Mouse (Mus musculus): Measurements from ENCODE around the gene Nup160. TPM values are rescaled to one million over a fixed set of nuclear protein-coding genes. Genes with fewer than 3 reads are reported as not detected.

Gene Nup160
- total RNA-seq, 4 experiments from 2014 or later, result 17.8 to 27.1 (median 22.5) TPM

DNA sequence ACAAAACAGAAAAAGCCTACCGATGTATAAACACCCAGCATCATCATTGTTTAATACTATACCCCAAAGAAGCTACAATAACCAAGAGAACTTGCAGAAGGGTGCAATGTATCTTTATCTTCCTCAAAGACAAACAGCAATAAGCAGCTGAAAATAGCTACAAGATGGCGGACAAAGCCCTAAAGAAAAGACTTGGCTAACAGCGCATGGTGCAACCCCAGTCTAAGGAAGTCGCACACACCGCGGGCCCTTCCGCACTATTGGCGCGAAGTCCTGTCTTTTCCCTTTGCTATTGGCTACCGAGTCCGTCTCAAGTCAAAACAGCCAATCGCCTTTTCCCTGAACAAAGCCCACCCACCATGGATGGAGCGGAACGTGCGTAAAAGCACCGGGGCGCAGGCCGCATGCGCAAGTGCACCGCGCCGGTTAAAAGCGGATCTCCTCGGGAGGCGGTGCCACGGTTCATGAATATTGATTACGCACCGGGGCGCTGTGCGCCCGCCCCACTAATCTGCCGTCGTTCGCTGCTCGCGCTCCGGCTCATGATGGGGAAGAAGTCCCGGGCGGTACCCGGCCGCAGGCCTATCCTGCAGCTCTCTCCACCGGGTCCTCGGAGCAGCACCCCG lies 68.2 kb downstream of the Nup160 start, which contains the start of gene Fnbp4:
TSS of gene Fnbp4 (plus strand) at position 318 of the 626 bp plus-strand sequence.
- DNase-seq (ENCODE audit: low spot score in 2 of 2), result peak; percentile 99

DNA sequence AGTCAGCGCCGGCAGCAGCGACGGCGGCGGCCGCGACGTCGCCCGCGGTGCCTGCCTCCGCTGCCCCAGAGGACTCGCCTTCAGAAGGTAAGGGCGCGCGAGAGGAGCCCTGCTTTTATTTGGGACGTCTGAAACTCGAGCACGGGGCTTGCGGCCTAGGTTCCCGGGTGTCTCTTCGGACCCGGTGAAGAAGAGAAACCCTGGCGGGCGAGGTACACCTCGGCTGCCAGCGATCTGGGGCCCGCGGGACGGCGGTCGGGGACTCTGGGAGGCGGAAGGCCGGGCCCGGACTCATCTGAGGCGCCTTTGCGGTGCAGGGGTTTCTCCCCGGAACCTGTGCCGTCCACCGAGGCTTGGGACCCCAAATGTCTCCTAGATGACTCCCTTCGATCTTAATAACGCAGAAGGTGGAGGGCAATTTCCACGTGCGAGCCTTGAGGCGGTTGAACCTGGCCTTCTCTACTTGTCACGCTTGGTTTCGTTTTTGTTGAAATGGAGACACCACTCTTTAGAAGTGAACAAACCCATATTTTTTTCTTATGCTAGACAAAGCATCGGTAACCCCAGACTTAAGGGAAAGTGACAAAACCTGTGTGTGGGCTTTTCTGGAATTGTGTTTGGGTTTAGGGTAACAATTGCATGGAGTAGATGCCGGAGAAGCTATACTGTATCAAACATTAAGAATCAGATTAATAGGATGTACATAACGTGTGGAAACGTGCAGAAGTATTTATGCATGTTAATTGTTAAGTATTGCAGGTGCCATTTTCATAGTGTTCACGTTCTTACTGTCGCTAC lies 68.9 kb downstream of the Nup160 start:
- DNase-seq (ENCODE audit: low spot score in 2 of 2), result no peak

DNA sequence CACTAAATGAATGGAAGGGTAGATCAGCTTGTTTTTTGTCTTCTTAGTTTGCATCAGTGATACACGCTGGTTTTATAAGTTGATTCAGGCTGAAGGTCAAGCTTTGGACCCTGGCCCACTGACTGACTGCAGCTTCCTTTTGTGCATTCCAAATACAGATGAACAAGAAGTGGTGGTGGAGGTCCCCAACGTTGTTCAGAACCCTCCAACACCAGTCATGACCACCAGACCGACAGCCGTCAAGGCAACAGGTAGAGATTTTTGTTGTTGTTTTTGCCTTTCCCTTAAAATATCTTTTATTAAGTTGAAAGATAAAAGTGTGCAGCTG lies 69.5 kb downstream of the Nup160 start:
- no peak for DNase-seq (ENCODE audit: low spot score in 2 of 2)

DNA sequence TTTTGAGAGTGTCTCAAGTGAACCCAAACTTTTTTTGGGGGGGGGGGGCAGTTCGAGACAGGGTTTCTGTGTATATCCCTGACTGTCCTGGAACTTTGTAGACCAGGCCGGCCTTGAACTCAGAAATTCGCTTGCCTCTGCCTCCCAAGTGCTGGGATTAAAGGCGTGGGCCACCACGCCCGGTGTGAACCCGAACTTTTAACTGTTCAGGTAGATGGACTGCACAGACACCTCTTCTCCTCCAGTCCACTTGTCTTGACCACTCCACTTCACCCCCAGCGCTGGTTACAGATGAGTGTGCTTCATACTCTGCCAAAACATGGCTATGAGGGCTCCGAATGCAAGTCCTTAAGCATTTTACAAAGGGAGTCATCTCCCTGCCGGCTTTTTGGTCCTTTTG lies 70.1 kb downstream of the Nup160 start:
- no peak for DNase-seq (ENCODE audit: low spot score in 2 of 2)

DNA sequence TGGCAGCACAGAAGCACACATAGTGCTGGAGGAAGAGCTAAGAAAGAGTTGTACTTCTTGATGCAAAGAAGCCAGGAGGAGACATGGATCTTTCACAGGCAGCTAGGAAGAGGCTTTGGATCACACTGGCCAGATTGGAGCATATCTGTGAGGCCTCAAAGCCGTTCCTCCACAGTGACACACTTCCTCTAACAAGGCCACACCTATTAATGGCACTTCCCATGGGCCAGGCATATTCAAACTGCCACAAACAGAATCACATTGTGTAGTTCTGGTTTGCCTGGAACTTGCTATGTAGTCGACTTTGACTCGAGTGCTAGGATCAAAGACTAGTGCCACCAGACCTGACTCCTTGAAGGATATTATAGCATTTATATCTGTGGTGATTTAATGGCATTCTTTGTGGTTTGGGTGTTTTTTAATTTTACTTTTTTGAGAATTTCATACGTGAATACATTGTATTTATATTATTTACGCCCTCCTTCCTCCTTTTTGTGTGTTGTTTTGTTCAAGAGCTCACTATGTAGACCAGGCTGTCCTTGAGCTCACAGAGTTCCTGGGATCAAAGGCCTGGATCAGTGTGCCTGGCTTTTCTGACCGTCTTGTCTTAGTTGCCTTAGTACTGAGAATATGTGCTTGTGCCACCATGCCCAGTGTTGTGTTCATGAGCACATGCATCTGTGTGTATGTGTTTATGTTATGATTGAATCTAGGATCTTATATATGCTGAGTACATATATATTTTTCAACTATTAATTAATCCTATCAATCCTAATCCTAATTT lies 72.9 kb downstream of the Nup160 start:
- no peak for DNase-seq (ENCODE audit: low spot score in 2 of 2)

DNA sequence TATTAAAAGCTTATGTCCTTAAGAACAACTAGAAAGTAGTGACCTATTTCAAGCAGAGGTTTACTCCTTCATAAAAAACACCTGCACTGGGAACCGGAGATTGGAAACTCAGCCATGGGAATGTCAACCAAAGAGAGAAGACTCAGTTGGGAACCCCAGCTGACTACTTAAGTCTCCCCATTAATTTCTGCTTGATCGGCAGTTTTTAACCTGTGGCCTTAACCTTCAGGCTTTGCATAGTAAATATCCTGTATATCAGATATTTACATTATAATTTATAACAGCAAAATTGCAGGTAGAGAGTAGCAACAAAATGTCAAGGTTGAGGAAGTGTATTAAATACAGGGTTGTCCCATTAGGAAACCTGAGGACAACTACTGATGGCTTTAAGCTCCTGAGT lies 76.5 kb downstream of the Nup160 start:
- DNase-seq (ENCODE audit: low spot score in 2 of 2), result no peak

DNA sequence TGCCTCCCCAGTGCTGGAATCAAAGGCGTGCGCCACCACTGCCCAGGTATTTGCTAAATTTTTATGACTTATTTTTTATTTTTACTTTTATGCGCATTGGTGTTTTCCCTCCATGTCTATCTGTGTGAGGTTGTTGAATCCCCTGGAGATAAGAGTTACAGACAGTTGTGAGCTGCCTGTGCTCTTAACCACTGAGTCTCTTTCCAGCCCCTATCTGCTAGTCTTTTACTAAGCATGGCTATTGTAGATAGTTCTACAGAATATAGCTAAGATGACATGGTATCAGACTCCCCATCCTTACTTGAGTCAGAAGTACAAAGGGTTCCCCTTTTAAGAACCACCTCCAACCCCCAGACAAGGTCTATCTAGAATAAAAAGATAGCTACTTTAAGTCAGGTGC lies 77.2 kb downstream of the Nup160 start:
- no peak for DNase-seq (ENCODE audit: low spot score in 2 of 2)

DNA sequence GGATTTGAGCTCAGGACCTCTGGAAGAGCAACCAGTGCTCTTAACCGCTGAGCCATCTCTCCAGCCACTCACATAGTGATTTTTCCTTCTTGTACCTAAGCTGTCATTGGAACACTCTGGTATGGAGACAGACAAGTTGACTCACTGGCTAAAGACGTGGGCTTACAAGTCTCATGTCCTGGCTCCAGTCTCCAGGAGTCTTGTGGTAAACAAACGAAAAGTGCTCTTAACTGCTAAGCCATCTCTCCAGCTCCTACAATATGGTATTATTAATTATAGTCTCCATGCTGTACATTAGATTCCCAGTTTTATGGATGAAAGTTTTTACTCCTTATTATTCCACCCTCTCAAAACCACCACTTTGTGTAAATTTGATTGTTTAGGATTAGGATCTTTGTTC lies 88.1 kb downstream of the Nup160 start:
- no peak for DNase-seq (ENCODE audit: low spot score in 2 of 2)

DNA sequence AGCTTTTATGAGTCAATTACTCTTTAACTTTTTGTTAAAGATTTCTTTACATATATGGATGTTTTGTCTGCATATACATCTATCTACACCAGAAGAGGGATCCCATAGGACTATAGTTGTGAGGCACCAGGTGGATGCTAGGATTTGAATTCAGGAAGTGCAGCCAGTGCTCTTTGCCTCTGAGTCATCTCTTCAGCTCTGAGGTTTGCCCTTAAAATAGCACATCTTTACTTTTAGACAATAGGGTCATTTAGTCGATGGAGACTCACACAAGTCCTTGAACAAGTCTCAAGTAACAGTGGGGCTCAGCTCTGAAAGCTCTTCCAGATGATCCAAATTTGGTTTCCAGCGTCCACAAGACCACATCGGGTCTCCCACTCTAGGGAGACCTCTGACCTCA lies 104.3 kb downstream of the Nup160 start:
- no peak for DNase-seq (ENCODE audit: low spot score in 2 of 2)

DNA sequence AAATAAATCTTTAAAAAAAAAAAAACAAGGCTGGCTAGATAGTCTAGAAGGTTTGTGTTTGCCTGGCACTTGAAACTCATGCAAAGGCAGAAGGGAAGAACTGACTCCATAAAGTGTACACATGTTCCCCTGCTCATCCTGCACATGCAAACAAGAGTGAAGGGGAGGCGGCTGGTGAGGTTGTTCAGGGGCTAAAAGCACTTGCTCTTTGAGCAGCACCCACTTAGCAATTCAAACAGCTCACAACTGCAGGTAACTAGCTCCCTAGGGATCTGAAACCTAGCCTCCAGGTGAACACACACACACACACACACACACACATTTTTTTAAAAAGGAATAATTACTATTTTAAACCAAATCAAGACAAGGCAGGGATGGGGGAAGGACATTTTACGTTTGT lies 104.9 kb downstream of the Nup160 start:
- no peak for DNase-seq (ENCODE audit: low spot score in 2 of 2)

DNA sequence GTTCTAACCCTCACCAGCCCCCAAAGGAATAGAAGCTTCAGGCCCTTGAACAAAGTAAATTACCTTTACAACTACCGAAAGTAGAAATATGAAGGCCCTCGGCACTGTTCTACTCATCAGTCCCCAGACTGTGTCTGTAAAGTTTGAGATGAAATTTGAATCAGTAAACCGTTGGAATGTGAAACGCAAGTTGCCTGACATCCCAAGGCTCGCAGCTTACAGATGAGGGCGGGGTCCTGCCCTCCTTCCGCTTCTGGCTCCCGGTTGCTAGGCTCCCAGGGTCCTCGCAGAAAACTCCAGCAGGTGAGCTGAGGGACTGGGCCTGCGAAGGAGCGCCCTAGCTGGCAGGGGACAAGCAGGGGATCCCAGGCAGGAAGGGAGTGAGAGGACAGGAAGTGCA lies 105.4 kb downstream of the Nup160 start, which contains the start of gene Agbl2:
TSS of gene Agbl2 (plus strand) at position 270 of the 400 bp plus-strand sequence.
- DNase-seq (ENCODE audit: low spot score in 2 of 2), result no peak

DNA sequence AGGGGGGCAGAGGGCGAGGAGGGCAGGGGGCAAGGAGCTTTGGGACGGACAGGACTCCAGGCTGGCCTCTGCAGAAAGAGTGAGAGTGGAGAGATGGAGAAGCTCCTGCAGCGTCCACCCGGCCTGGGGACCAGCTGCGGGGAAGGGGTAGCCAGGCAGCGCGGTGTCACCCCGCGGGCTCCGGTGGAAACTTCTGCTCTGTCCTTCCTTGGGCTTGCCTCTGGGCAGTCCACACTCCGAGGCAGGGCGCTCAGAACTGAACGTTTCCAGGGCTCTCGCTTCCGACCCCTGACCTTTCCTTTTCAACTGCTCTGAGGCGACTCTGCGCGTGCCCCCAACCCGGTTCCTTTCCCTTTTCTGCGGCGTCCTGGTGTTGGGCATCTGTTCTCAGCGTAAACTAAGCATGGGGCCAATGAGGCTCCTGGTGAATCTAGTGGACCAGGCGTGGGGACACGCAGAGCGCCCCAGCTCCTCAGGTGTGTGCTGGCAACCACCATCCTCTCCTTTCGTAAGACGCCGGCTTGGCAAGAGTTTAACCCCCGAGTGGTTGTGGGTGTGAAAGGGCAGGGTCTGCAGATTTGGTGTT lies 106.0 kb downstream of the Nup160 start:
- DNase-seq (ENCODE audit: low spot score in 2 of 2), result no peak

Other genes starting within 250 kb of the Nup160 start
- 100 to 1,000 TPM; 108 to 115 (median 111) TPM for gene Ptprj, start 96.6 kb upstream of the Nup160 start, total RNA-seq (2022)
- gene Fnbp4, start 68.2 kb downstream of the Nup160 start, total RNA-seq (2022), result 10 to 100 TPM; 57.8 to 83.0 (median 62.5) TPM
- gene Agbl2, start 105.5 kb downstream of the Nup160 start, total RNA-seq (2022), result 1 to 10 TPM; 1.1 to 2.0 (median 1.5) TPM
- 100 to 1,000 TPM; 115 to 131 (median 120) TPM for gene Mtch2, start 169.9 kb downstream of the Nup160 start, total RNA-seq (2022)
- 100 to 1,000 TPM; 162 to 176 (median 166) TPM for gene C1qtnf4, start 208.6 kb downstream of the Nup160 start, total RNA-seq (2022)
- gene Kbtbd4, start 227.5 kb downstream of the Nup160 start, total RNA-seq (2022), result 10 to 100 TPM; 32.5 to 45.7 (median 34.0) TPM
- 100 to 1,000 TPM; 234 to 266 (median 248) TPM for gene Ndufs3, start 227.6 kb downstream of the Nup160 start, total RNA-seq (2022)